Mouse (Mus musculus): ENCODE results near the gene Slc26a5. TPM values are rescaled to one million over a fixed set of nuclear protein-coding genes. Genes with fewer than 3 reads are reported as not detected.

Slc26a5 gene
- total and polyA plus RNA-seq, 3 experiments: not detected

DNA sequence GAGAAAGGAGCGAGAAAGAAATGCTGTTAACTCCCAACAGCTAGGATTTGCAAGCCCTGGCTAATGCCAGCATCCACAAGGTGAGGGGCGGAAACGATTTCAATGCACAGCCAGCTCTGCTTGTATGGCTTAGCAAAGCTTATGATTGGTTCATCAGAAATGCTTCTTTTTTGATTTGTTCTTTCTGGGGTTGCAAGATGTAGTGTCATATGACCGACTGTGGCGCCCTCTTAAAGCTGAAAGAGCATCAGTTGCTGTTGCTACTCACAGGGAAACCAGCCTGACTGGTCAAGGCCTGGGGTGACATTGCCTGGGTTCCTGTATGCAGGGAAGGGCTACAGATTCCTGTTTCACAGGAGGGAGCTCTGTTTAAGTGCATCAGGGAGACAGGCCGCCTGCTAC lies 908 bp upstream of the Slc26a5 start:
- Histone ChIP-seq H3K27ac (ENCODE audit: control insufficient read depth, low read depth, low read length) (no peak overlapping the region), H3K9ac (ENCODE audit: control insufficient read depth, low read depth, low read length, poor library complexity, severe bottlenecking) (no peak overlapping the region), H3K9me3 (replicated peaks; ENCODE audit: insufficient read depth, low read length) (no peaks in the 10 kb centered on the region), H3K4me1 (ENCODE audit: control insufficient read depth in 1 of 2, insufficient read depth in 2 of 2, low read length in 2 of 2) (no peaks in the 10 kb centered on the region), H3K27me3 (ENCODE audit: control insufficient read depth in 1 of 2, insufficient read depth in 2 of 2, low read length in 2 of 2) (peaks cover 0 to 4% of the 10 kb centered on the region in 2 experiments; a peak in 1 of 4 replicates), H3K79me2 (ENCODE audit: control insufficient read depth, insufficient read depth, low read length, poor library complexity) (no peaks in the 10 kb centered on the region), H3K36me3 (ENCODE audit: control insufficient read depth in 1 of 2, insufficient read depth in 2 of 2, low read length in 2 of 2) (no peaks in the 10 kb centered on the region), H3K4me3 (ENCODE audit: control insufficient read depth in 1 of 2, insufficient read depth in 1 of 2, low read depth in 2 of 2, low read length in 2 of 2) (no peak overlapping the region)
- DNase-seq (ENCODE audit: low read depth, low spot score): no peak
- TF ChIP-seq POLR2A (IDR thresholded peaks at IDR 0.05; ENCODE audit: control insufficient read depth in 1 of 2, insufficient read depth in 1 of 2, low read depth in 1 of 2, low read length in 2 of 2, poor library complexity in 1 of 2): no peak
- no peak for TF ChIP-seq RCOR1 (IDR thresholded peaks at IDR 0.05; ENCODE audit: low read depth, low read length)
- no peak for TF ChIP-seq GATA1 (IDR thresholded peaks at IDR 0.05; ENCODE audit: low read depth, low read length)
- TF ChIP-seq POLR2AphosphoS2 (IDR thresholded peaks at IDR 0.05; ENCODE audit: low read length): no peak
- TF ChIP-seq TCF12 (IDR thresholded peaks at IDR 0.05; ENCODE audit: low read depth, low read length): no peak
- TF ChIP-seq MAX (IDR thresholded peaks at IDR 0.05; ENCODE audit: low read length): no peak

DNA sequence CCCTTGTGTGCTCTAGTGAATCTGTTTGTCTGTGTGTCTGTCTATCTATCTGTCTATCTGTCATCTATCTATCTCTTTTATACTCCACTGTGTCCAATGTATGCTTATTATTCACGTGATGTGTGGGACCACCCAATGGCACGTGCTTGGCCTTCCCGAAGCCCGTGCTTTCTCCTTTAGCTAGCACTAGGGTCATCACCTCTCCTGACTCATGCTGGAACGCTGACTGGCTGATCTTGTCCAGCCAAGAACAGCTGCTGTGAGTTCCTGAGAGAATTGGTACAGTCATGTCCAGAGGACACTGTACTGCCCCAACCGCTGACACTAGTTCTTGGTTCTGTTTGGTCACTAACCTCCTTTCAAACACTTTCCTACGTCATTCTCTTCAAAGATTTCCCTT lies 6.8 kb downstream of the Slc26a5 start:
- Histone ChIP-seq H3K79me2 (ENCODE audit: control insufficient read depth, insufficient read depth, low read length, poor library complexity) (no peaks in the 10 kb centered on the region), H3K27me3 (ENCODE audit: control insufficient read depth in 1 of 2, insufficient read depth in 2 of 2, low read length in 2 of 2) (peaks cover 2 to 5% of the 10 kb centered on the region in 2 experiments), H3K9ac (ENCODE audit: control insufficient read depth, low read depth, low read length, poor library complexity, severe bottlenecking) (no peak overlapping the region), H3K4me3 (ENCODE audit: control insufficient read depth in 1 of 2, insufficient read depth in 1 of 2, low read depth in 2 of 2, low read length in 2 of 2) (no peak overlapping the region), H3K27ac (ENCODE audit: control insufficient read depth, low read depth, low read length) (no peak overlapping the region), H3K36me3 (ENCODE audit: control insufficient read depth in 1 of 2, insufficient read depth in 2 of 2, low read length in 2 of 2) (no peaks in the 10 kb centered on the region), H3K4me1 (ENCODE audit: control insufficient read depth in 1 of 2, insufficient read depth in 2 of 2, low read length in 2 of 2) (no peaks in the 10 kb centered on the region), H3K9me3 (replicated peaks; ENCODE audit: insufficient read depth, low read length) (no peaks in the 10 kb centered on the region)
- DNase-seq (ENCODE audit: low read depth, low spot score): no peak
- no peak for TF ChIP-seq E2F4 (IDR thresholded peaks at IDR 0.05; ENCODE audit: borderline replicate concordance, low read depth, low read length)
- no peak for TF ChIP-seq ELF1 (IDR thresholded peaks at IDR 0.05; ENCODE audit: low read depth, low read length)
- TF ChIP-seq MYB (IDR thresholded peaks at IDR 0.05; ENCODE audit: low read depth, low read length): no peak
- no peak for TF ChIP-seq CHD1 (IDR thresholded peaks at IDR 0.05; ENCODE audit: low read depth, low read length)
- TF ChIP-seq JUND (IDR thresholded peaks at IDR 0.05; ENCODE audit: low read depth, low read length): no peak
- TF ChIP-seq KAT2A (conservative IDR thresholded peaks at IDR 0.05; ENCODE audit: low read depth, low read length): no peak
- no peak for TF ChIP-seq MEF2A (IDR thresholded peaks at IDR 0.05; ENCODE audit: extremely low read depth, insufficient replicate concordance, low read depth, low read length, poor library complexity, severe bottlenecking)
- TF ChIP-seq TCF12 (IDR thresholded peaks at IDR 0.05; ENCODE audit: low read depth, low read length): no peak
- TF ChIP-seq EP300 (IDR thresholded peaks at IDR 0.05; ENCODE audit: low read depth in 1 of 2, low read length in 2 of 2): no peak
- TF ChIP-seq ETS1 (IDR thresholded peaks at IDR 0.05; ENCODE audit: low read depth, low read length): no peak
- no peak for TF ChIP-seq MXI1 (IDR thresholded peaks at IDR 0.05; ENCODE audit: low read depth, low read length)
- TF ChIP-seq USF2 (IDR thresholded peaks at IDR 0.05; ENCODE audit: borderline replicate concordance in 1 of 2, insufficient read depth in 1 of 2, low read depth in 1 of 2, low read length in 2 of 2): no peak
- no peak for TF ChIP-seq POLR2A (IDR thresholded peaks at IDR 0.05; ENCODE audit: control insufficient read depth in 1 of 2, insufficient read depth in 1 of 2, low read depth in 1 of 2, low read length in 2 of 2, poor library complexity in 1 of 2)
- no peak for TF ChIP-seq CHD2 (IDR thresholded peaks at IDR 0.05; ENCODE audit: low read length)
- no peak for TF ChIP-seq SIN3A (IDR thresholded peaks at IDR 0.05; ENCODE audit: low read length)

Measured in MEL (cell line).